Mouse (Mus musculus): ENCODE measurements around the gene Lmtk2.

DNA sequence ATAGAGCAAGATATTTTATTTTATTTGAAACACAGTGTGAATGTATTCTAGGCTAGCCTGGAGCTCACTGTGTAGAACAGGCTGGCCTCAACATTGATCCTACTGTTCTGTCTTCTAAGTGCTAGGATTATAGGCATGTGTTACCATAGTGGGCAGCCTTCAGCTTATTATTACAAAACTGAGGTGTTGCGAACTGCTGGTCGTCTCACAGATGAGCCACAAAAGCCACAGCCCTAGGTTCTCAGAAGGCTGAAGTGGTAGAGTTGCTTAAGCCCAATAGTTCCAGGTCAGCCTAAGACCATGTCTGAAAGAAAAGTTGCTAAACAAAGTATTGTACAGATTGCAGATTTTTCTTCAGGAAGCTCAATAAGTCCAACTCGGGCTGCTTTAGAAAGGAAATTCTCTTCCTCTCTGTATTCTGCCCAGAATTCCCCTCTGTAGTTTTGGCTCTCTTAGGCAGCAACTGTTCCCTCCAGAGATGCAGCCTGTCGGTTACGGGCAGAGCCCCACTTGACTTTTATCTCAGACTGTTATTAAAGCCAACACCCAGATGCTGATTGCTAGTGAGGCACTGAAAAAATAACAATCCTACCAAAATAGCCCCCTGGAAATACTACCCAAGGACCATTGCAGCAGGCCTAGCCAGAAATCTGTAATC is 14.9 kb downstream of the Lmtk2 start:
- TF ChIP-seq CTCF (IDR thresholded peaks at IDR 0.05; ENCODE audit: low read depth), result no peak
- no peak for TF ChIP-seq EP300 (IDR thresholded peaks at IDR 0.05; ENCODE audit: low read depth)

Data from liver, postnatal 0 days (tissue).